Mouse (Mus musculus) limb, embryonic 12.5 days (tissue): ENCODE results near the gene Olfr472. TPM values are rescaled to one million over a fixed set of nuclear protein-coding genes. Genes with fewer than 3 reads are reported as not detected.
"Not testable (repeated sequence)": the region's sequence is repeated elsewhere in the genome, so short reads cannot be mapped to it uniquely, and the experiment has no call there.

Source experiments
- ATAC-seq: fragments of 200-750 bp; cut with Nextera tagmentation; 2 replicates; pipeline ENCODE4 v1.8.0; 2017; ENCODE audit warnings: low read depth, moderate TSS enrichment; ENCODE audit not compliant: insufficient number of reproducible peaks, insufficient read depth, low FRiP score, low TSS enrichment
- H3K27ac ChIP-seq: fragments of 300-500 bp; sonication (generic); 2 replicates; pipeline ENCODE4 v1.5.1; 2016; ENCODE audit warnings: mild to moderate bottlenecking, moderate library complexity
- H3K27me3 ChIP-seq: fragments of 300-500 bp; sonication (generic); 2 replicates; pipeline ENCODE4 v1.6.1; 2016; ENCODE audit warnings: mild to moderate bottlenecking, moderate library complexity
- H3K36me3 ChIP-seq: fragments of 300-500 bp; sonication (generic); 2 replicates; pipeline ENCODE4 v1.6.1; 2016; ENCODE audit warnings: mild to moderate bottlenecking, moderate library complexity
- H3K4me1 ChIP-seq: fragments of 300-500 bp; sonication (generic); replicated peaks from 2 replicates; pipeline ENCODE4 v1.6.1; 2016
- H3K4me2 ChIP-seq: fragments of 300-500 bp; sonication (generic); 2 replicates; pipeline ENCODE4 v1.6.1; 2016; ENCODE audit warnings: mild to moderate bottlenecking, moderate library complexity
- H3K4me3 ChIP-seq: fragments of 300-500 bp; sonication (generic); replicated peaks from 2 replicates; pipeline ENCODE4 v1.5.1; 2016; ENCODE audit warnings: mild to moderate bottlenecking
- H3K9ac ChIP-seq: fragments of 300-500 bp; sonication (generic); replicated peaks from 2 replicates; pipeline ENCODE4 v1.6.1; 2016; ENCODE audit warnings: mild to moderate bottlenecking, moderate library complexity
- H3K9me3 ChIP-seq: fragments of 300-500 bp; sonication (generic); 2 replicates; pipeline ENCODE4 v1.6.1; 2016; ENCODE audit warnings: mild to moderate bottlenecking, moderate library complexity
- WGBS: fragments of 180-500 bp; shearing (Covaris S2); methylation state at CpG from one replicate; pipeline ENCODE4 v1.1.7; 2016; 5-methylcytosine and 5-hydroxymethylcytosine counted together
- polyA plus RNA-seq: library from polyadenylated mRNA; unstranded; fragments of >200 nt; fragmentation: Nextera tagmentation; extraction: Ambion mirVana; gene quantifications from 2 replicates; pipeline ENCODE4 v1.2.1, GENCODE M21; 2016

Gene Olfr472
- not detected in 2 replicates for polyA plus RNA-seq

DNA sequence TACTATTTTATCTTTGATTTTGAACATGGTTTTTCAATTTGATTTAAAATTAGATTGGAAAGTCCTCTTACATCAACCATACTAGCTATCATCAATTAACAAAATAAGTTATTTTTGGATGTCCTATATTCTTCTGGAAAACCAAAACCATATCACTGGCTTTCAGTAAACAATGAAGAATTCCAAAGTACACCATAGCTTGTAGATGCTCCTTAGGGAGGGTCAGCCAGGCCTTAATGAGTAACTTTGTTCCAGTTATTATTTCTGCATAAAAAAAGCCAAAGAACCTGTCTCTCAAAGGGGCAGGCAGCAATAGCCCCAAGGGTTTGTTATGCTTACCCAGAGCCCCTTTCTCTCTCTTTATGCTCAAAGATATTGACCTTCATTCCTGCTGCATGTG, at the start of gene Olfr472:
Gene Olfr472 (plus strand): TSS at position 301 of the 400 bp plus-strand sequence.
- H3K9ac ChIP-seq = no peak within 1 kb of the TSS
- no peak within 1 kb of the TSS for H3K4me2 ChIP-seq
- no peaks in the 10 kb centered on the region for H3K36me3 ChIP-seq
- H3K27ac ChIP-seq = no peak within 1 kb of the TSS
- no peaks in the 10 kb centered on the region for H3K4me1 ChIP-seq
- ATAC-seq = no peak
- no peak within 1 kb of the TSS for H3K4me3 ChIP-seq
- no peaks in the 10 kb centered on the region for H3K27me3 ChIP-seq
- H3K9me3 ChIP-seq = no peaks in the 10 kb centered on the region

DNA sequence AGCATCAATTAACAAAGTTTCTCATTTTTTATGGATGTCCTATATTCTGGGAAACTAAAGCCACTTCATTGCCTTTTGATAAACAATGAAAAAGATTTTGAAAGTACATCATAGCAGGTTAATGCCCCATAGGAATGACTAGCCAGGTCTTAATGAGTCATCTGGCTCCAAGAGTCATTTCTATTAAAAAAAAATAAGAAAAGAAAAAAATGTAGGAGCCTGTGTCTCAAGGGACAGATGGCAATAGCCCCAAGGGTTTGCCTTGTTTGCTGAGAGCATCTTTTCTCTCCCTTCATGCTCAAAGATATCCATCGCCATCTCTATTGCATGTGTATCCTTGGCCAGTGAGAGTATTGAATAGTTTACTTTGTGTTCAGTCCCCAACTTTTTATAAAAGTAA, 32.4 kb downstream of the Olfr472 start, which contains the start of gene Olfr473:
Gene Olfr473 (plus strand): TSS at position 301 of the 400 bp plus-strand sequence.
- no peak within 1 kb of the TSS for H3K4me2 ChIP-seq
- ATAC-seq = no peak
- H3K9ac ChIP-seq = no peak within 1 kb of the TSS
- H3K27me3 ChIP-seq = no peaks in the 10 kb centered on the region
- no peak within 1 kb of the TSS for H3K27ac ChIP-seq
- WGBS = 97% methylated on average over 1 of the region's 1 CpGs
- H3K36me3 ChIP-seq = no peaks in the 10 kb centered on the region
- H3K4me3 ChIP-seq = no peak within 1 kb of the TSS
- no peaks in the 10 kb centered on the region for H3K9me3 ChIP-seq
- no peaks in the 10 kb centered on the region for H3K4me1 ChIP-seq

DNA sequence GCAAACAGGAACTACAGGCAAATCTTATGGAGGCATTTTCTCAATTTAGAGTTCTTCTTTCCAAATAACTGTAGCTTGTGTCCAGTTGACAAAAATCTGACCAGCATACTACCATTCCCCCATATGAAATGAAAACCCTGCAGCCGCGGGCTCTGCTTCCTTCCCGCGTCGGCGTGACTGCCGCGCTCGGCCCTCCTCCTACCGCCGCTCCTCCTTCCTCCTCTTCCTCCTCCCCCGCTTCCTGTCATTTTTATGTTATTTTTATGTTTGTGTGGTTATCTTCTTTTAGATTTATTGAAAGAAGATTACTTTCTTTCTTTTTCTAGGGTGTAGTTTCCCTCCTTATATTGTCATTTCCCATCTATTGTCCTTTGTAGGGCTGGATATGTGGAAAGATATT, 54.8 kb downstream of the Olfr472 start:
- H3K9me3 ChIP-seq, ATAC-seq, H3K36me3 ChIP-seq, H3K4me1 ChIP-seq, H3K9ac ChIP-seq, H3K4me3 ChIP-seq, H3K4me2 ChIP-seq, H3K27ac ChIP-seq, H3K27me3 ChIP-seq: not testable (repeated sequence)
- WGBS = 94% methylated on average over 12 of the region's 12 CpGs

DNA sequence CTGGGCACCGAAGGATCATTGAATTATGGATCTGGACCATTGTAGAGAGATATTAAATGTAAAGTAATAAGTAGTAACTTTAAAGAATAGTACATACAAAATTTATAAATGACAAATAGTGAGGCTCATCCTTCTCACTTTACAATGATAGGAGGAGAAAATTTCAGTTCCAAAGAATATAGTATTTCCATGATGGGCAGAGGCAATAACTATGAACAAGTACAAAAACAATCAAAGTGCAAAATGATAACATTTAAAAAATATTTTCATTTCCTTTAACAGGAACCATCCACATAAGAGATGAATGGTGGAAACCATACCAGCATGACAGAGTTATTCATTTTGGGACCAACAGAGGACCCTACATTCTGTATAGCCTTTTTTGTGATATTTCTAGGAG, 56.6 kb downstream of the Olfr472 start, which contains the start of gene Olfr474:
Gene Olfr474 (plus strand): TSS at position 301 of the 400 bp plus-strand sequence.
- Histone ChIP-seq H3K4me1 (no peaks in the 10 kb centered on the region), H3K27ac (no peak within 1 kb of the TSS), H3K36me3 (no peaks in the 10 kb centered on the region), H3K9ac (no peak within 1 kb of the TSS), H3K27me3 (no peaks in the 10 kb centered on the region), H3K9me3 (peaks cover 4% of the 10 kb centered on the region; the same call in 1 of the 2 replicates), H3K4me3 (no peak within 1 kb of the TSS), H3K4me2 (no peak within 1 kb of the TSS)
- 82% methylated on average over 1 of the region's 1 CpGs for WGBS
- ATAC-seq = no peak

Other genes starting within 250 kb of the Olfr472 start
- 0.16 and 0.37 TPM in 2 replicates for gene Cyb5r2, start 139.9 kb upstream of the Olfr472 start, polyA plus RNA-seq
- gene Ovch2, start 96.7 kb upstream of the Olfr472 start, polyA plus RNA-seq = not detected in 2 replicates
- not detected in 2 replicates for gene Olfr467, start 85.6 kb upstream of the Olfr472 start, polyA plus RNA-seq
- gene Olfr469, start 72.4 kb upstream of the Olfr472 start, polyA plus RNA-seq = not detected in 2 replicates
- gene Olfr470, start 50.4 kb upstream of the Olfr472 start, polyA plus RNA-seq = not detected in 2 replicates
- not detected in 2 replicates for gene Olfr473, start 32.5 kb downstream of the Olfr472 start, polyA plus RNA-seq
- gene Olfr474, start 56.7 kb downstream of the Olfr472 start, polyA plus RNA-seq = not detected in 2 replicates
- not detected in 2 replicates for gene Olfr476, start 66.9 kb downstream of the Olfr472 start, polyA plus RNA-seq
- not detected in 2 replicates for gene Olfr477, start 88.8 kb downstream of the Olfr472 start, polyA plus RNA-seq
- not detected in 2 replicates for gene Olfr478, start 136.1 kb downstream of the Olfr472 start, polyA plus RNA-seq
- gene Olfr479, start 152.8 kb downstream of the Olfr472 start, polyA plus RNA-seq = not detected in 2 replicates
- not detected in 2 replicates for gene Olfr480, start 169.4 kb downstream of the Olfr472 start, polyA plus RNA-seq
- not detected in 2 replicates for gene Olfr481, start 182.0 kb downstream of the Olfr472 start, polyA plus RNA-seq
- gene Olfr482, start 199.7 kb downstream of the Olfr472 start, polyA plus RNA-seq = not detected in 2 replicates
- gene Olfr483, start 202.9 kb downstream of the Olfr472 start, polyA plus RNA-seq = not detected in 2 replicates
- gene Olfr484, start 229.5 kb downstream of the Olfr472 start, polyA plus RNA-seq = not detected in 2 replicates